16 mouse cellular contexts compared by ENCODE assay signal in genomic region chr14:115270445-115270844, GRCm38 (mm10).
"Had no signal": no experiment of that assay in that cellular context is flagged by ENCODE, and none has a peak within 500 bp of the region (broad histone marks: within the 10 kb centered on the region; RNA-seq: fewer than 3 reads in every experiment).

No protein-coding gene starts in this region.

- H3K4me2 ChIP-seq: limb, embryonic 12.5 days; liver, embryonic 13.5 days; lung, embryonic 15.5 days; midbrain, embryonic 11.5 days; stomach, embryonic 15.5 days had no signal

- H3K27ac ChIP-seq: limb, embryonic 12.5 days; liver, embryonic 13.5 days; lung, embryonic 15.5 days; macrophage; stomach, embryonic 15.5 days had no signal

- H3K4me3 ChIP-seq: limb, embryonic 12.5 days; liver, embryonic 13.5 days; lung, embryonic 15.5 days; megakaryocyte, embryonic 14.5 days; stomach, embryonic 15.5 days had no signal

- H3K9ac ChIP-seq: limb, embryonic 12.5 days; liver, embryonic 13.5 days; liver, postnatal 0 days; lung, embryonic 15.5 days; stomach, embryonic 15.5 days had no signal

- H3K27me3 ChIP-seq: limb, embryonic 12.5 days; liver, embryonic 13.5 days; lung, embryonic 15.5 days; megakaryocyte, embryonic 14.5 days; stomach, embryonic 15.5 days had no signal

- ATAC-seq: liver, postnatal 0 days; midbrain, embryonic 16.5 days had no signal

- H3K9me3 ChIP-seq: limb, embryonic 12.5 days; liver, embryonic 13.5 days; lung, embryonic 15.5 days; megakaryocyte, embryonic 14.5 days; stomach, embryonic 15.5 days had no signal

- H3K36me3 ChIP-seq: limb, embryonic 12.5 days; liver, embryonic 13.5 days; lung, embryonic 15.5 days; stomach, embryonic 15.5 days had no signal

- DNase-seq: kidney, adult 18-20 months; kidney, postnatal 14 days; liver; liver, embryonic 13.5 days; liver, postnatal 0 days; lung, postnatal 14 days; right cerebral cortex, postnatal 14 days; thymus, adult 2 months; thymus, postnatal 25 days had no signal

- H3K4me1 ChIP-seq: limb, embryonic 12.5 days; liver, embryonic 13.5 days; lung, embryonic 15.5 days; megakaryocyte, embryonic 14.5 days; stomach, embryonic 15.5 days had no signal
